Mouse (Mus musculus): ENCODE results near the gene Sele.

- TF ChIP-seq ZKSCAN1 (IDR thresholded peaks at IDR 0.05; ENCODE audit: low read depth, low read length) (no peak), RCOR1 (IDR thresholded peaks at IDR 0.05; ENCODE audit: low read depth, low read length) (no peak), CTCF (IDR thresholded peaks at IDR 0.05 in 2 of 3, conservative IDR thresholded peaks at IDR 0.05 in 1 of 3; ENCODE audit: control insufficient read depth in 1 of 3, insufficient read depth in 1 of 3, low read depth in 2 of 3, low read length in 3 of 3, poor library complexity in 1 of 3, severe bottlenecking in 1 of 3) (no peak)
Measured at GRCm38 (mm10) chr1:164071111-164071510, 23.1 kb downstream of the Sele start.
